Mouse (Mus musculus) spleen, adult 18-20 months (tissue): ENCODE measurements around the gene Saa4.
"Not testable (repeated sequence)": the region's sequence is repeated elsewhere in the genome, so short reads cannot be mapped to it uniquely, and the experiment has no call there.

Experiments used
- DNase-seq, 2 experiments: peaks; one replicate each; pipeline ENCODE4 v3.0.0; 2022; ENCODE audit warnings: mixed read lengths in 2 of 2

Saa4 gene

GRCm38 (mm10) chr7:46732458-46732857, at the start of gene Saa4:
Gene Saa4 (minus strand): TSS chr7:46732603.
- no peak for DNase-seq

GRCm38 (mm10) chr7:46770706-46771105, 38.3 kb upstream of the Saa4 start:
- peak in 1 of 2 experiments; percentile 42 for DNase-seq

GRCm38 (mm10) chr7:46768451-46768850, 36.0 kb upstream of the Saa4 start:
- DNase-seq = no peak

- no peak for DNase-seq
Measured at GRCm38 (mm10) chr7:46767371-46767770, 35.0 kb upstream of the Saa4 start.

GRCm38 (mm10) chr7:46764672-46765071, 32.3 kb upstream of the Saa4 start:
- DNase-seq = no peak

- DNase-seq = no peak
Measured at GRCm38 (mm10) chr7:46762601-46763000, 30.2 kb upstream of the Saa4 start.

- no peak for DNase-seq
Measured at GRCm38 (mm10) chr7:46761049-46761795, 28.8 kb upstream of the Saa4 start.

- DNase-seq = no peak
Measured at GRCm38 (mm10) chr7:46751490-46751889, 19.1 kb upstream of the Saa4 start, which contains the start of gene Saa2. Gene Saa2 (plus strand): TSS chr7:46751790.

GRCm38 (mm10) chr7:46748459-46748858, 16.1 kb upstream of the Saa4 start:
- no peak for DNase-seq

GRCm38 (mm10) chr7:46746381-46746780, 14.0 kb upstream of the Saa4 start:
- no peak for DNase-seq

GRCm38 (mm10) chr7:46745816-46746215, 13.4 kb upstream of the Saa4 start:
- no peak for DNase-seq

- not testable (repeated sequence) for DNase-seq
Measured at GRCm38 (mm10) chr7:46742880-46743279, 10.5 kb upstream of the Saa4 start, which contains the start of gene Saa1. Gene Saa1 (minus strand): TSS chr7:46742980.

GRCm38 (mm10) chr7:46740041-46740440, 7.6 kb upstream of the Saa4 start:
- DNase-seq = not testable (repeated sequence)

GRCm38 (mm10) chr7:46738561-46739460, 6.4 kb upstream of the Saa4 start:
- DNase-seq = no peak

- DNase-seq = peak; percentile 25 to 50
Measured at GRCm38 (mm10) chr7:46734983-46735382, 2.6 kb upstream of the Saa4 start.

GRCm38 (mm10) chr7:46727584-46727983, 4.8 kb downstream of the Saa4 start:
- DNase-seq = no peak

- no peak for DNase-seq
Measured at GRCm38 (mm10) chr7:46724396-46724795, 8.0 kb downstream of the Saa4 start.

- DNase-seq = no peak
Measured at GRCm38 (mm10) chr7:46723849-46724248, 8.6 kb downstream of the Saa4 start.

GRCm38 (mm10) chr7:46723354-46723753, 9.0 kb downstream of the Saa4 start:
- no peak for DNase-seq

GRCm38 (mm10) chr7:46720460-46720859, 11.9 kb downstream of the Saa4 start:
- DNase-seq = no peak

- no peak for DNase-seq
Measured at GRCm38 (mm10) chr7:46719526-46719925, 12.9 kb downstream of the Saa4 start.

GRCm38 (mm10) chr7:46718591-46719270, 13.7 kb downstream of the Saa4 start:
- DNase-seq = no peak

GRCm38 (mm10) chr7:46716897-46717296, 15.5 kb downstream of the Saa4 start:
- DNase-seq = no peak
